Mouse (Mus musculus): ENCODE results near the gene Rnf133. TPM values are rescaled to one million over a fixed set of nuclear protein-coding genes. Genes with fewer than 3 reads are reported as not detected.

Gene Rnf133
- not detected for polyA plus RNA-seq (2014; fragmentation: Illumina TruSeq; extraction: RNeasy Lipid Tissue Mini Kit (QIAGEN cat#74804); ENCODE audit: insufficient read depth, low read depth, low replicate concordance)

GRCm38 (mm10) chr6:23650205-23650604 is at the start of gene Rnf133:
TSS of gene Rnf133 (minus strand) at chr6:23650305.

DNA sequence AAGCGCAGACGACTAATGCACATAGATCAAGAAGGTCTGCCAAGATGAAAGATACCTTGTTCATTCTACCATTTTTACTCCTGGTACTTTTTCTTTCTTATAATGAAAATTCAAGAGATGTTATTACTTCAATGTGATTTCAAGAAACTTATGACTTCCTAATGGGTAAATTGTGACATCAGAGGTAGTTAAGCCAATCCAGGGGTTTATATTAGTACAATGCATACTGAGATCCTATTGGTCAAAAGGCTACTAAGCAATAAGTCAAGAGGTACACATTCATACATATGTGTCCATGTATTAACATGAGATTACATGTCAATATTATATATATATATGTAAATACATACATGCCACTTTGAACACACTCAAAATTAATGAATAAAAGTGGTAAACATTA is 4.9 kb upstream of the Rnf133 start, which contains the start of gene Rnf148:
TSS of gene Rnf148 (minus strand) at position 101 of the 400 bp plus-strand sequence.

Other genes with a start within 250 kb of the Rnf133 start
- not detected for gene Rnf148, start 4.8 kb upstream of the Rnf133 start, polyA plus RNA-seq (2014; fragmentation: Illumina TruSeq; extraction: RNeasy Lipid Tissue Mini Kit (QIAGEN cat#74804); ENCODE audit: insufficient read depth, low read depth, low replicate concordance)
- 13.2 TPM for gene Cadps2, start 189.1 kb upstream of the Rnf133 start, polyA plus RNA-seq (2014; fragmentation: Illumina TruSeq; extraction: RNeasy Lipid Tissue Mini Kit (QIAGEN cat#74804); ENCODE audit: insufficient read depth, low read depth, low replicate concordance)